Mouse (Mus musculus) mouse trophoblast stem cell (cell line): Measurements from ENCODE around the gene Dnajc27.

Experiments
- in situ Hi-C, 2 experiments: fragments of 300-500 bp; cut with MseI, MboI; formaldehyde crosslinking; loops; 2 replicates in 1 of 2; 3 replicates in 1 of 2; pipeline ENCODE4 v1.15.1; 2025

Gene Dnajc27

DNA sequence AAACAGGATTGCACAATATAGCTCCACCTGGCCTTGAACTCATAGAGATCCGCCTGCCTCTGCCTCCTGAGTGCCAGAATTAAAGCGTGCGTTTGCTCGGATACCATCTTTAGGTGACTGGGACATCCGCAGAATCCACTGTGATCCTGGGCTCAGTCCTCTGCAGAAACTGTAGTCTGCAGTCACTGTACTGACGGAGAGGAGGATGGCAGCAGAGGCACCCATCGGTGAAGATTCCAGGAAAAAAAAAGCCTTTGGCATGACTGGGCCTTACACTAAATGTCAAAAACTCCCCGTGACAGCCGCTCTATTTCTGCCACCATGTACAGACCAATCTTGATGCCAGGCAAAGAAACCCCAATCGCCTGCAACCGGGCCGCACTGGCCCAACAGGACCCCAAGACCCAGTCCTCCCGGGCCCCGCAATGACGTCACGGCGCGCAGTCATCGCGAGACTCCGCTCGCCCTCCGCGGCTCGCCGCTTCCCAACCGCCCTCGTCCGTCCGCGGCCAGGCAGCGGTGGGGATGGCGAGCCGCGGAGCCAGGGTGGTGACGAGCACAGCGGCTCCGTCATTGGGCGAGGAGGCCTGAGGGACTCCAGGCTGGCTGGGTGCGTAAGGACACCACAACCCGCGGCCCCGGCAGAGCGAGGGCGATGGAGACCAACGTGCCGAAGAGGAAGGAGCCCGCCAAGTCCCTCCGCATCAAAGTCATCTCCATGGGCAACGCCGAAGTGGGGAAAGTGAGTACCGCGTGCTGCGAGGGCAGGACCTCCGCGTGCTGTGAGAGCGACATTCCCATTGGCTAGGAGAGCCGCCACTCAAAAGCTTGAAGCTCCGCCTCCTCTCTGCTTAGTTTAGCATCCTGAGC, at the start of gene Dnajc27:
Gene Dnajc27, plus strand, starts transcription at position 452 of the 870 bp plus-strand sequence.
- in situ Hi-C loops, result no loop called here

DNA sequence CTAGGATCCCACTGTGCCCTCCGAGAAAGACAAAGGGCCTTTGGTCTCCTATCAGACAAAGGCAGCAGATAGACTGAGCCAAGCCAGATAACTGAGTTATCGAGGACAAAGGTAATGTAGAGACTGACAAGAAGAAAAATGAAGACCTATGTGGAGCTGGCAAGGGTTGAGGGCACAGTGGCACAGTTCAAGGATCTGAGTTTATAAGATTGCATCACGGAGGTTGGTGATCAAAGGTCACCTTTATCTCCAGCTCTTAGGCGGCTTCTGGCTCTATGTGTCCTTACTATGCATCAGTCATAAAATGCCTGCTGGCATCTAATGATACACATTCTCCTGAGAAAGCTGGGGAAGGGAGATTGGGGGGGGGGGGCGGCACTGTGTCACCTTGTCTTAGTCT, 46.2 kb upstream of the Dnajc27 start:
- in situ Hi-C loops, result no loop called here

DNA sequence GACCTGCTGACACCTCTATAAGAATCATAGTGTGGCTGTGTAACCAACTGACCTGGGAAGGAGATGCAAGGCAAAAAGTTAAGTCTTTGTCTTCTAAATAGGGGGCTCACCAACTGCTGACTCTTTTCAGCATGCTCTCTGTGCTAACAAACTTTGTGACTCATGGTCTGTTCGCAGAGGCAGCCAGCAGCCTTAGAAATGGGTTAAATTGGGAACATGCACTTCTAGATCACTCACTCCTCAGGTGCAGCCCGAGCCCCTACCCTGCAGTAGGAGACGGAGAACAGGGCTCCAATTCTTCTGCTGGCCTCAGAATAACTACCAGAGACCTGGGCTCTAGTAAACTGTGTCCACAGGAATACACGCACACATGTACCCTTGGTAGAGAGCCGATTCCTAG, 44.9 kb upstream of the Dnajc27 start:
- in situ Hi-C loops, result no loop called here

DNA sequence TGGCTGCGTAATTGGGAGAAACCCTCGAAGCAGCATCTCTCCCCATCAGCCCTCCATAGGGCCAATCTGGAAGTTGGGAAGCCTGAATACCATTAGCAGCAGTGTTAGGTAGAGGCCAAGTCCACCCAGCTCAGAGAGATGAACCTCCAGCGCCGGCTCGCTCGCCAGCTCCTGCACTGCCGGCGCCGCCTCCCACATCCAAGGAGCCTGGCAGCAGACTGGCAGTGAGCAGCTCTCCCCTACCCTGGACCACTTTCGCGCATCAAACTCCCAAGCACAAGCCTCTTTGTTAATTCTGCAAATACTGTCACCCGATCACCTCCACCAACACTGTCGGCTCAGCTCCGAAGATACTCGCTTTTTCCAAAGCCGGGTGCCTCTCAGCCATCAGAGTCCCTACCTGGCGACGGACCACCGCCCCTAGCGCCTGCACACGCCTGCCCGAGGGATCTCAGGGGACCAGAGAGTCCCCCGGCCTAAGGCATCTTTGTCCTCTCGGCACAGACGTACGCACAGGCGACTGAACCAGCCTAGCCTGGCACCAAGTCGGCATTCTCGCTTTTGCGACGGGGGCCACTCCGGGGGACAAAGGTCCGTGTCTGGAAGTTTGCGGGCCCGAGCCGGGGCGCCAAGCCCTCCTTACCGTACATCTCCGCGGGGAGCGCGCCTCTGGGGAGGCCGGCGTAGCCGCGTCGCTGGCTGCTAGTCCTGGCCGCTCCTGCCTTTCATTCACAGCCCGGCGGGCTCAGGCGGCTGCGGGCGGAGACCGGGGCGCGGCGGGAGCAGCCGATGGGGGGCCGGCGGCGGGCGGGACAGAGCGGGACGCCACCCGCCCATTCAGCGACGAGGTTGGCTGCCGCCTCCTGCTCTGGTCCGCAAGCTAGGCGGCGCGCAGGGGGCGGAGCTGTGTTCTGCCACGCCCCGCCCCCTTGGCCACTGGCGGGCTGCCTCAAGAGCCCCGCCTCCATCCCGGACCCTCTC, 44.0 kb upstream of the Dnajc27 start, which contains the start of gene Efr3b:
Gene Efr3b, minus strand, starts transcription at position 855 of the 981 bp plus-strand sequence.
- in situ Hi-C loops, result no loop called here

DNA sequence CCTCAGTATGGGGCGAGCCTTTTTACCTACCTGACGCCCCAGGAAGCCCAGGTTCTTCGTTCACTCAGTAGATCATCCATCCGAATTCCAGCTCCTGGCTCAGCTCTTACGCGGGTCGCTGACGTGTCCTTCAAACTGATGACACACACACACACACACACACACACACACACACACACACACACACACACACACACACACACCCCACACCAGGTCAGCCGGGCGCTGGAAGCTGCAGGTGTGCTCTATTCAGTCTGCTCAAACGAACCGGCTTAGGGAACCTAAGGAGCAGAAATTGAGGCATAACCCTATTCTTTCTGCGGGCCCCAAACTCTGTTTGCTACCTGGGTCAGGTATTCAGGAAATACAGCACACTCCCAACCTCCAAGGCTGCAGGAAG, 43.3 kb upstream of the Dnajc27 start:
- in situ Hi-C loops, result no loop called here

DNA sequence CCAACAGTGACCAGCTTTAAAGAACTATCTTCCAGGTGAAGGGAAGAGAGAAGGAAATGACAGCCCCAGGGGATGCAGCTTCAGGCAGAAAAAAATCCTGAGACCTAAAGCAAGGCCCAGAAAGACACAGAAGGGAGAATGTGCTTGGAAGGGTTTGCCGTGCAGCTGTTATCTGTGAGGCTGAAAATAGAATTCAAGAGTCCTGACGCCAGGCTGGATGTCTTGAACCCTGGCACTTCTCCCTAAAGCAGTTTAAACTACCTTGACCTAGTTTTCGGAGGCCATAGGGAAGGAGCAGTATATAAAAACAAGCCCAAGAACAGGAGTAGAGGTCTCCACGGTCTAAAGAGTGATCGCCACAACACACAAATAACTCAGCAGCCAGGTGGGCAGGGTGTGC, 40.0 kb upstream of the Dnajc27 start:
- in situ Hi-C loops, result no loop called here

DNA sequence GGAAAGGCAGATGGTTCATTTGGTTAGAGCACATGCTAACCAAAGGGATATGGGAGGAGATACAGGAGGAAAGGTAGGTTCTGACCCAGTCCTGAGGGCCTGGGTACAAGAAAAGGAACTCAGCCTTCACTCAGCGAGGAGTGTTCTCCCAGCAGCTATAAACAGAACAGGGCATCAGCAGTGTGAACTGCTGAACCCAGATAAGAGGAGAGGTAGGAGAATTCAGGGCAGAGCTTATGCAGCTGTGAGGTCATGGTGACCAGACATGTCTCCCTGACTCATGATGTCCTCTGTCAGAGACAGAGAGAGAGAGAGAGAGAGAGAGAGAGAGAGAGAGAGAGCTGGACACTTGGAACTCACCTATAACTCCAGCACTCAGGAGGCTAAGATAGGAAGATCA, 36.4 kb upstream of the Dnajc27 start:
- in situ Hi-C loops, result no loop called here

DNA sequence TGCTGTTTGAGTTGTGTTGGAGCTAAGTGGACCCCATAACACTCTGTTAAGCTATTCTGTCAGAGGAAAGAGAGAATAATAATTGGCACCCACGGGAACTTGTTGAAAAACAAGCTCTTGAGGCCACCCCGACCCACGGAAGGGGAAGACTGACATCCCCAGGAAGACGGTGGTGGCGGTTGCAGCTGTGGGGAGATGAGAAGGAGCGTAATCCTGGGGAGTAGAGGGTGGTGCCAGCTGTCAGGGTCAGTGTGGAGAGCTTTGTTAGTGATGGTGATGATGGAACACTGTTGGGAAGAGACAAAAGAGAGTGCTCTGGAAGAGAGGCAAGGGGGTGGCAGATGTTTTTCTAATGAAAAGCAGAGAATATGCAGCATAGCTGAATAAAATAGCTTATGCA, 34.4 kb upstream of the Dnajc27 start:
- in situ Hi-C loops, result no loop called here

DNA sequence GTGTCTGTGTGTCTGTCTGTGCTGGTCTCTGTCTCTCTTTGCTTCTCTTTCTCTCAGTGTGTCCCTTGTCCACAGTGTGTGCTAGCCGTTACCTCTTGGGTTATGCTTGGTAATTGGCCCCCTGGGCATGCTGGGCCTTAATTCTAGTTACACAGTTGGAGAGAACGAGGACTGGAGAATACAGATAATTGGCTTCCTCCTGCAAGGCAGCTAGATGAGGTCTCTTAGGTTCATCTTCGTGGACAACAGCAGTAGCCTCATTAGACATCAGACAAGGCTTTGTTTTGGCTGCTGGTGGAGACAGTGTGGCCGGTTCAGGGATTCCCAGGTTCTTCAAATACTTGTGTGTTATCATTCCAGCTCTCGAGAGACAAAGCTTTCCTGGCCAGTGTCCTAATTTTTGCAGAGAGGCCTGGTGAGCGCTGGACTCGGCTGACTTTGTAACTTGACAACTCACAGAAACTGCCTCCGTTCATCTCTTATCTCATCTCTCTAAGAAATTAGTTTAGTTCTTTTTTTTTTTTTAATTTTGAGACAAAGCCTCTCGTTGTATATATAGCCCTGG, 31.4 kb upstream of the Dnajc27 start:
- in situ Hi-C loops, result no loop called here

DNA sequence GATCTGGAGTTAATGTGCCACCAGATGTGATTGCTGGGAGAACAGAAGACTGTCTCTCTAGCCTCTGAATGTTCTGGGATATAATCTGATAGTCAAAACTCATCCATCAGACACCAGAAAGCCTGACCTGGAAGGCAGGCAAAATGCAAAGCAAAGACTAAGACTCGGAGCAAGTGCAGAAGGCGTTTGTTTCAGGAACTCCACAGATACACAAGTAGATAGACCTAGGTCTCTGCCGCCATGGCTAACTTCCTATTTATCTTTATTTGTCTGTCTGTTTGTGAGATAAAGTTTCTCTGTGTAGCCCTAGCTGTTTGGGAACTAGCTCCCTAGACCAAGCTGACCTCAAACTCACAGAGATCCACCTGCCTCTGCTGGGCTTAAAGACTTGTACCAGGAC, 28.7 kb upstream of the Dnajc27 start:
- in situ Hi-C loops, result no loop called here

DNA sequence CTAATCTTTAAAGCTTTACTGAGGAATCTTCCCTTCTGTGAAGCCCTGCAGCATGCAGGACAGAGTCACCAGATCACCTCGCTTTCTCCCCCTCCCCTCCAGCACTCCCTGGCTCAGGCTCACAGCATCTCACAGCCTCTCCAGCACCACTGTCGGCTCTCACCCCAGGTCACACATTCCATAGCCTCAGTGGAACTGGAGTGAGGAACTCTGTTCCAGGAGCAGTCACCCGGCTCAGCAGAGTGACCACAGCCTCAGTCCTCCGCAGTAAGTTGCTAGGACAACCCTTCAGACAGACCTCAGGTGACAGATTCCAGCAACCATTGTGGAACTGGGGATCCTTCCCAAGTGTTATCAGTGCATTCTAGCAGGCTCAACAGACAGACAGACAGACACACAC, 27.5 kb upstream of the Dnajc27 start:
- in situ Hi-C loops, result no loop called here

DNA sequence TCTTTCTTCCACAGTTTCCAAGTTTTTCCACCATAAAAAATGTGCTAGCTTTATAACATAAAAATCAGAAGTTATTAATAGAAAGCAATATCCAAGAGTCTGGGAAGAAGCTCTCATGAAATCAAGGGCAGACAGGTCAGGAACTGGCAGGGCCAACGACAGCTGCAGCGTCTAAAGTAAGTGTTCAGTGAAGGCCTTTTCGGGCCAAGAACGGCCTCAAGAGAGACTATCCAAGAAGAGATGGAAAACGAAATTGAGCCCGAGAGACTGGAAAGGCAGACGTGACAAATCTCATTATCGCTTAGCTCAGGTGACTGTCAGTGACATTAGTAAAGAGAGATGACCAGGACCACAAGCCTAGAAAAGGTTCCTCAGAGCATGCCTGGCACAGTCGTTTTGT, 24.1 kb upstream of the Dnajc27 start:
- in situ Hi-C loops, result no loop called here

DNA sequence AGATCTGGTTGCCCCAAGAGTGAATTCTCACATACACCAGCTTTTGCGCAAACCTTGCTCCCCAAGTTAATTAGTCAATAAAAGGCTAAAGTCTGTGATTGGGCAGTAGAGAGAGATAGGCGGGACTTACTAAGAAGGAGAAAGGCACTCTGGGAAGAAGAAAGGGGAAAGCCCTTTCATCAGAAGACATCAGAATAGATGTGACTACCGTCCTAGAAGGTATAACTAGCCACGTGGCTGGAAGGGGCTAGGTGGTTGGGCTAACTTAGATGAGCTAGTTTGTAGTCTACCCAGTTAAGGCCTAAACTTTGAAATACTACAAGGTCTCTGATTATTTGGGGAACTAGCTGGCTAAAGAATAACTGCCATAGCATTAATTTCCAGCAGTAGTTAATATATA, 22.7 kb upstream of the Dnajc27 start:
- in situ Hi-C loops, result no loop called here

DNA sequence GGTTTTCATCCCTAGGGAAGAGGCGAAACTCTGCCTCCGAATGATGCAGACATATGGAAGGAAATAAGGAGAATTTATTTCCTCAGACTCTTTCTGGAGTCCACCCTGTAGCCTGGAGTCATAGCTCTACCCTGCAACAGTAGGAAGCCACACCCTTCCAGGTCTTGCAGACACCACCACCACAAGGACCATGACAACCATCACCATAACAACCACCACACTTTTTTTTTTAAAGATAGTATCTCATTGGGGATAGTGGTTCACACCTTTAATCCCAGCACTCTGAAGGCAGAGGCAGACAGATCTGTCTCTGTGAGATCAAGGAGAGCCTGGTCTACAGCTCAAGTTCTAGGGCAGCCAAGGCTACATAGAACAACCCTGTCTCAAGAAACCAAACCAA, 16.9 kb upstream of the Dnajc27 start:
- in situ Hi-C loops, result no loop called here

DNA sequence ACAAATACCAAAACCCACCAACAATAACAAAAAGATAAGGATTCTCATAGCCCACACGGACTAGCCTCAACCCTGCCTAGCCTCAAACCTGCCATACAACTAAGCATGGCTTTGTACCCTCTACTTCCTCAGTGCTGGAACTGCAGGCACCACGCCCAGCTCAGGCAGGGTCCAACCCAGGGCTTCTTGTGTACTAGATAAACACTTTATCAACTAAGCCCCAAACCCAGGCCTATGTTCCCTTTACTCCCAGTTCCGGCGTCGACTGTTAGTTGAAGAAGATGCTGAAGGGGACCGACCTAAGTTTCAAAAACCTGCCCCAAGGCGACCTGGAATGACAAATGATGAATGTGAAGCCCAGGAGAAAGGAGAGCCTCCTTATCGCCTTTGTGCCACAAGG, 16.4 kb upstream of the Dnajc27 start:
- in situ Hi-C loops, result no loop called here

DNA sequence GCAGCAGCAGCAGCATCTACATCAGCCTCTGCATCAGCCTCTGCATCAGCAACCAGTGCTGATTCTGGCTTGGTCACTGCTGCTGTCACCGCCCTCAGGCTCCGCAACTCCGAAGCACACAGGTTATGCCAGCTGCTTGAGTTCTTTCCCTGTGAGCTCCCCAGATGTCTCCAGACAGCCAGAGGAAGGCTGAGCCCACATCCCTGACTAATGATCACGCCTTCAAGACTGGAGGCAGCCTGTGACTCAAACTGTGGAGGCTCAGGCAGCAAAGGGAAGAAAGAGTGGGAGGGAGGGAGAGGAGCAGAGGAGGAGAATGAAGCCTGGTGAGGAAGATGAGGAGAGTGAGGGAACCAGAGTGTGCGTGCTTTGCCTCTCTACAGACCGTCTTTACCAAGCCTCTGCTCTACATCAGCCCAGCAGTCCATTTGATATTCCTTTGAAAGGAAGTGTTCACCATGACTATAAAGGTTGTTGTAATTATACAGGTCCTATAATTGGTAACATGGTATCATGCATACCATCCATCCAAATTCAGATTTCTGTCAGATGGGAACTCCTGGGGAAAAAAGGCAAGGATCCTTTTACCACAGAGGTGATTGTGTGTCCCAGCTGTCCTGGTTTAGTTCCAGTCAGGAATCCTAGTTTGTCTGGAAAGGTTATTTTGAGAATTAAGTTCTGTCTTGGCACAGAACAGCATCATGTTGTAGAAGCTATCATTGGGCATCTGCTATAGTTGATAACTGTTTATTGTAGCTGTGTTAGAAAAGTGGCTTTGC, 15.5 kb upstream of the Dnajc27 start:
- in situ Hi-C loops, result no loop called here

DNA sequence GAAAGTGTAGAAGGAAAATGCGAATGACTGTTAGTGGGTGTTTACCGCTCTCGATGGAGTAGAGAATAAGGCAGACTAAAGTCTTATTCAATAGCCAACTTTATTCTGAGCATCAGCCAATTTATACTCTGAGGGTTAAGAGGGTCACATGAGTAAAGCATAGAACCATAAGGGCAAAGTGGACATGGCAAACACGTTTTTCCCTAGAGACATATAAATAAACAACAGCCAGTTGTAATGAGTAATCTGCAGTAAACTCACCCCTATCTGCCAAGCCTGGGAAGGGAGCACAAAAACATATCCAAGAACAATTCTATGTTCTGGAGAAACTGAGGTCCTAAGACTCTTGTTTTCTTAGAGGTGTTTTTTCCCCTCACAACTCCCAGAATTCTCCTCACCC, 13.8 kb upstream of the Dnajc27 start:
- in situ Hi-C loops, result no loop called here

DNA sequence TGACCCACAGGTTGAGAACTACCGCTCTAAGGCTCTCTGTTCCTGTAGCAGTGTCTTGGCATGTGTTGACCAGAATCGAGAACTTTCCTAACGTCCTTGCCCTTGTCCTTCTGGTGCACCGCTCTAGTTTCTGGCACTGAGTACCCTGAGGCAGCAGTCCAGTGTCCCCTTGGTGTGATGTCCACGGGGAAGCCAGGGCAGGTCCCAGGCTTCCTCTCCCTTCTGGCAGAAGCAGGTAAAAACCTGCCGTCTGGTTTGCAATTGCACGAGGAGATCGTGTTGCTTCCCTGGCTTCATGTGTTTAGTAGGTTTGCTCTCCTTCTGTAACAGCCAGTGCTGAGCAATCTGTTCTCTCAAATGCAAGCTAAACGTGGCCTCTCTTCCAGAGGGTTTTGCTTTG, 10.7 kb upstream of the Dnajc27 start:
- in situ Hi-C loops, result no loop called here

DNA sequence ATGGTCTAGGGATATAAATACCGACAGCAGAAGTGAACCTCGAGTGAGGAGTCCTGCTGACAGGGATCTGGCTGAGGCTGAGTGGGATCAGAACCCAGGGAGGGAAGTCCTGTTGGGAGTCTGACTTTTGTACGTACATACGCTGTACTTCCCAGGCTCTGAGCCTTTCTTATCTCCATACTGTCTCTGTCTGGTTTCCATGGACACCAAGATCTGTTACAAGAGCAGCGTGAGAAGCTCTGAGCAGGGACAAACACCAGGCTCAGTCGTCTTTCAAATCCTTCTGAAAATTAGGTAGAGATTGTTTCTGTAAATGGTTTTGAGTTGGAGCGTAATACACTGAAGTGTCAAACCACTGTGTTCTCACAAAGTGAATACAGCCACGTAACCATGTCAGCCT, 7.0 kb upstream of the Dnajc27 start:
- in situ Hi-C loops, result loop anchor here (5.0 kb wide), 2 partner anchors 93 to 148 kb away; no protein-coding TSS in a partner anchor

DNA sequence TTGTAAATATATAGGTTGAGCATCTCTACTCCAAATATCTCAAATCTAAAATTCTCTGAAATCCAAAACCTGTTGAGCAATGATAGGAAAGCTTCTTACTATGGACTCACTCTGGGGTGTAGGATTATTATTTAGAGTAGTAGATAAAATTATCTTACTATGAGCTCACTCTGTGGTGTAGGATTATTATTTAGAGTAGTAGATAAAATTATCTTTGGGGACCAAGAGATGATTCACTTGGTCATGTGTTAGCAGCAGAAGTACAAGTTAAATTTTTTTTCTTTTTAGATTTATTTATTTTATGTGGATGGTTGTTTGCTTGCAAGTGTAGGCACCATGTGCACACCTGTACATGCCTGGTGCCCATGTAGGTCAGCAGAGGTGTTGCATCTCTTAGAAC, 6.0 kb upstream of the Dnajc27 start:
- in situ Hi-C loops, result loop anchor here (5.0 kb wide), 2 partner anchors 94 to 149 kb away; no protein-coding TSS in a partner anchor

DNA sequence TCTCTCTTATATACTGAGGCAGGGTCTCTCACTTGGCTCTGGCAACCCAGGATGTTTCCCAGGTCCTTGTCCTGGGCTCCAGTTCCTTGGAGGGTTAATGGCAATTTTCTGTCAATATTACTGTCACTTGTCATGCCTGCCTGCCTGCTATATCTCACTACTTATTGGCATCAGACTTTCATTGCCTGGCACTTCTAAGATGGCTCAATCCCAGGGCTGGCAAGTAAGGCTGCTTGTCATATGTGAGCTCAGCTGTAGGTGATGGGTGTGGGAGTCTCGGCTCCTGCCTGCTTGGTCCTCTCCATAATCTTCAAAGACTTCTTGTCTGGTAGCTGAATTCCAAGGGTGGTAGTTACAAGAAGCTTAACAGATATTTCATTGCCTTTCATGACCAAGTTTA, 4.3 kb upstream of the Dnajc27 start:
- in situ Hi-C loops, result loop anchor here (5.0 kb wide), 2 partner anchors 96 to 151 kb away; no protein-coding TSS in a partner anchor
